Mouse (Mus musculus) gastrocnemius, adult 2 months (tissue): ENCODE results near the gene Ptrhd1. TPM values are rescaled to one million over a fixed set of nuclear protein-coding genes. Genes with fewer than 3 reads are reported as not detected.
"Not testable (repeated sequence)": the region's sequence is repeated elsewhere in the genome, so short reads cannot be mapped to it uniquely, and the experiment has no call there.

Experiments used
- DNase-seq: peaks from one replicate; pipeline ENCODE4 v3.0.0; 2022
- H3K27ac ChIP-seq: fragments of 200-600 bp; 2 replicates; pipeline ENCODE4 v1.8.1; 2022; ENCODE audit warnings: mild to moderate bottlenecking
- H3K4me3 ChIP-seq: fragments of 200-600 bp; 2 replicates; pipeline ENCODE4 v1.8.1; 2022; ENCODE audit warnings: mild to moderate bottlenecking, moderate library complexity
- CTCF ChIP-seq: fragments of 200-600 bp; IDR thresholded peaks from 2 replicates; pipeline ENCODE4 v1.8.1; 2022; ENCODE audit warnings: antibody characterized with exemption, mild to moderate bottlenecking, moderate library complexity
- intact Hi-C: fragments of 180-260 bp; cut with DNase I; formaldehyde crosslinking; loops from one replicate; pipeline ENCODE4 v1.15.1; 2025
- total RNA-seq, 2 experiments: library from RNA; stranded (reverse); gene quantifications; 2 replicates each; pipeline ENCODE4 v1.2.3; 2021

Ptrhd1 gene
- total RNA-seq, 2 experiments from 2014 or later, result 5.2 to 5.6 TPM

DNA sequence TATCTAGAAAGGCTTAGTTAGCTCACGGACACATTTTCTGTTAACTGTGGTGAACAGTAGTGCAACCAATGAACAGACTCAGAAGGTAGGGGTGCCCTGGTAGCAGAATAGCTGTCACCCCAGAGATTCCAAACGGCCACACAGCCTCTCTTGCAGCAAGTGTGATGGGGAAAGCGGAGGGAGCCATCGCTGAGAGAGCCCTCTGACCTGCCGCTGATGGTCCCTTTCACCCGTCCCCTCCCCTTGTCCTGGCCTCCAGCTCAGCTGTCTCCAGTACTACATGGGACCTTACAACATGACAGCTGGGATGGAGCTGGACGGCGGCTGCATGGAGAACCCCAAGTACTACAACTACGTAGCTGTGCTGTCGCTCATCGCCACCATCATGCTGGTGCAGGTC lies 27.7 kb upstream of the Ptrhd1 start:
- Histone ChIP-seq H3K4me3 (no peak overlapping the region), H3K27ac (no peak overlapping the region)
- TF ChIP-seq CTCF, result no peak
- intact Hi-C loops, result loop anchor here (5.0 kb wide), 2 partner anchors 99 to 279 kb away; no protein-coding TSS in a partner anchor
- no peak for DNase-seq

- Histone ChIP-seq H3K4me3 (peak overlapping the region; percentile 26; the same call in 1 of the 2 replicates), H3K27ac (0 out of 2 replicates have a peak overlapping the region, but pooled peaks have one; percentile 8)
- peak; percentile 72 for TF ChIP-seq CTCF
- peak; percentile 57 for DNase-seq
- intact Hi-C loops, result loop anchor here (5.0 kb wide), 2 partner anchors 101 to 281 kb away; no protein-coding TSS in a partner anchor
These were observed 25.3 kb upstream of the Ptrhd1 start for GRCm38 (mm10) chr12:4208405-4209133.

- H3K27ac ChIP-seq, result no peak overlapping the region
- no peak for TF ChIP-seq CTCF
- no peak overlapping the region for H3K4me3 ChIP-seq
- no peak for DNase-seq
- intact Hi-C loops, result loop anchor here (5.0 kb wide), 2 partner anchors 102 to 282 kb away; no protein-coding TSS in a partner anchor
These were observed 24.6 kb upstream of the Ptrhd1 start for GRCm38 (mm10) chr12:4209196-4209595.

- Histone ChIP-seq H3K4me3 (no peak overlapping the region), H3K27ac (no peak overlapping the region)
- peak; percentile 31 for DNase-seq
- TF ChIP-seq CTCF, result no peak
- intact Hi-C loops, result no loop called here
These were observed 22.7 kb upstream of the Ptrhd1 start for GRCm38 (mm10) chr12:4211174-4211573.

GRCm38 (mm10) chr12:4212908-4213307 lies 20.9 kb upstream of the Ptrhd1 start:
- Histone ChIP-seq H3K27ac (no peak overlapping the region), H3K4me3 (no peak overlapping the region)
- intact Hi-C loops, result no loop called here
- no peak for DNase-seq
- TF ChIP-seq CTCF, result no peak

GRCm38 (mm10) chr12:4230156-4230555 lies 3.7 kb upstream of the Ptrhd1 start:
- intact Hi-C loops, result loop anchor here (10.0 kb wide), 1 partner anchor 995 kb away; no protein-coding TSS in a partner anchor
- TF ChIP-seq CTCF, result no peak

DNA sequence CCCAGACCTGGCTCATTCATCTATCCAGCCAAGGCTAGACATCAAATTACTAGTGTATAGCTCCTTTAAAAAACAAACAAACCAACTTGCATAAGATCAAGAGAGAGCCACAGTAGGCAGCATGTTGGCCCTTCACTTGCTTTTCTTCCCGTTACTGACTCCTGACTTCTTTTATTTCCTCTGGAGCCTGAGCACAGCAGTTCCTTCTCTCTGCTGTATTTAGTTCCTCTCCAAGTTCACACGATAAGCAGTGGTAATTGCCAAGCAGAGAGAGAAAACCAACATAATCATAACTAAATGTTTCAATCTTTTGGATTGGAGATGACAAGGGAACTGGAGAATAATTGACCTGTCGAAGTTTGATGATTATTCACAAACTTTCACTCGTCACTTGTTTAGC lies 1.1 kb upstream of the Ptrhd1 start:
- no peak overlapping the region for H3K27ac ChIP-seq
- peak overlapping the region; percentile 83; the same call in 1 of the 2 replicates for H3K4me3 ChIP-seq
- TF ChIP-seq CTCF, result no peak
- intact Hi-C loops, result loop anchor here (10.0 kb wide), 1 partner anchor 998 kb away; no protein-coding TSS in a partner anchor
- DNase-seq, result no peak

More at GRCm38 (mm10) chr12:4230156-4230555, 3.7 kb upstream of the Ptrhd1 start:
- DNase-seq, result no peak
- H3K4me3 ChIP-seq, result no peak overlapping the region
- H3K27ac ChIP-seq, result no peak overlapping the region

GRCm38 (mm10) chr12:4237481-4237880 lies 3.7 kb downstream of the Ptrhd1 start:
- TF ChIP-seq CTCF, result no peak
- no peak for DNase-seq
- H3K27ac ChIP-seq, result no peak overlapping the region
- intact Hi-C loops, result loop anchor here (10.0 kb wide), 1 partner anchor 1003 kb away; no protein-coding TSS in a partner anchor
- no peak overlapping the region for H3K4me3 ChIP-seq

GRCm38 (mm10) chr12:4240281-4240680 lies 6.5 kb downstream of the Ptrhd1 start:
- intact Hi-C loops, H3K4me3 ChIP-seq, DNase-seq, H3K27ac ChIP-seq: not testable (repeated sequence)

GRCm38 (mm10) chr12:4243805-4244204 lies 10.0 kb downstream of the Ptrhd1 start:
- Histone ChIP-seq H3K27ac (no peak overlapping the region), H3K4me3 (no peak overlapping the region)
- intact Hi-C loops, result no loop called here
- no peak for TF ChIP-seq CTCF
- DNase-seq, result no peak

GRCm38 (mm10) chr12:4245742-4246141 lies 11.9 kb downstream of the Ptrhd1 start:
- no peak for TF ChIP-seq CTCF
- intact Hi-C loops, result no loop called here
- Histone ChIP-seq H3K4me3 (no peak overlapping the region), H3K27ac (no peak overlapping the region)
- DNase-seq, result no peak

GRCm38 (mm10) chr12:4249786-4250185 lies 16.0 kb downstream of the Ptrhd1 start:
- TF ChIP-seq CTCF, result no peak
- Histone ChIP-seq H3K27ac (no peak overlapping the region), H3K4me3 (no peak overlapping the region)
- intact Hi-C loops, result no loop called here
- no peak for DNase-seq
